Mouse (Mus musculus): ENCODE results near the gene Cdhr4.
"Not testable (repeated sequence)": the region's sequence is repeated elsewhere in the genome, so short reads cannot be mapped to it uniquely, and the experiment has no call there.

Cdhr4 gene

GRCm38 (mm10) chr9:108003531-108003890 lies 11.2 kb downstream of the Cdhr4 start:
- in situ Hi-C loops (cut with MboI, MseI): no loop called here

GRCm38 (mm10) chr9:108008041-108008440 lies 15.7 kb downstream of the Cdhr4 start:
- in situ Hi-C loops (cut with MboI, MseI): no loop called here

- in situ Hi-C loops (cut with MboI, MseI): no loop called here
Measured at GRCm38 (mm10) chr9:108010385-108010784, 18.1 kb downstream of the Cdhr4 start.

- in situ Hi-C loops (cut with MboI, MseI): not testable (repeated sequence)
Measured at GRCm38 (mm10) chr9:108013577-108013976, 21.3 kb downstream of the Cdhr4 start.

- in situ Hi-C loops (cut with MboI, MseI): loop anchor here (5.0 kb wide), 1 partner anchor 40 kb away; no protein-coding TSS in a partner anchor
Measured at GRCm38 (mm10) chr9:108017127-108017526, 24.8 kb downstream of the Cdhr4 start.

GRCm38 (mm10) chr9:108020741-108021140 lies 28.4 kb downstream of the Cdhr4 start:
- in situ Hi-C loops (cut with MboI, MseI): no loop called here

- in situ Hi-C loops (cut with MboI, MseI): no loop called here
Measured at GRCm38 (mm10) chr9:108023216-108023615, 30.9 kb downstream of the Cdhr4 start.

- in situ Hi-C loops (cut with MboI, MseI): no loop called here
Measured at GRCm38 (mm10) chr9:108026584-108026983, 34.3 kb downstream of the Cdhr4 start.

- in situ Hi-C loops (cut with MboI, MseI): no loop called here
Measured at GRCm38 (mm10) chr9:108027867-108028266, 35.6 kb downstream of the Cdhr4 start.

GRCm38 (mm10) chr9:108032126-108032525 lies 39.8 kb downstream of the Cdhr4 start:
- in situ Hi-C loops (cut with MboI, MseI): no loop called here

GRCm38 (mm10) chr9:108035331-108036156 lies 43.2 kb downstream of the Cdhr4 start:
- in situ Hi-C loops (cut with MboI, MseI): no loop called here

GRCm38 (mm10) chr9:108044751-108045492 lies 52.6 kb downstream of the Cdhr4 start:
- in situ Hi-C loops (cut with MboI, MseI): loop anchor here (10.0 kb wide), 1 partner anchor 1260 kb away; the partner anchor contains the start of gene Rad54l2

- in situ Hi-C loops (cut with MboI, MseI): loop anchor here (10.0 kb wide), 1 partner anchor 1262 kb away; the partner anchor contains the start of gene Rad54l2
Measured at GRCm38 (mm10) chr9:108046582-108046981, 54.3 kb downstream of the Cdhr4 start.

- in situ Hi-C loops (cut with MboI, MseI): loop anchor here (10.0 kb wide), 1 partner anchor 1263 kb away; the partner anchor contains the start of gene Rad54l2
Measured at GRCm38 (mm10) chr9:108047601-108048565, 55.6 kb downstream of the Cdhr4 start.

GRCm38 (mm10) chr9:108048566-108048955 lies 56.3 kb downstream of the Cdhr4 start:
- in situ Hi-C loops (cut with MboI, MseI): loop anchor here (10.0 kb wide), 1 partner anchor 1264 kb away; the partner anchor contains the start of gene Rad54l2

- in situ Hi-C loops (cut with MboI, MseI): loop anchor here (10.0 kb wide), 1 partner anchor 1264 kb away; the partner anchor contains the start of gene Rad54l2
Measured at GRCm38 (mm10) chr9:108049016-108049455, 56.7 kb downstream of the Cdhr4 start, which contains the start of gene Gmppb. Gene Gmppb (plus strand): TSS chr9:108049242.
